ENCODE assay signal across 13 mouse cellular contexts in the genomic region with DNA sequence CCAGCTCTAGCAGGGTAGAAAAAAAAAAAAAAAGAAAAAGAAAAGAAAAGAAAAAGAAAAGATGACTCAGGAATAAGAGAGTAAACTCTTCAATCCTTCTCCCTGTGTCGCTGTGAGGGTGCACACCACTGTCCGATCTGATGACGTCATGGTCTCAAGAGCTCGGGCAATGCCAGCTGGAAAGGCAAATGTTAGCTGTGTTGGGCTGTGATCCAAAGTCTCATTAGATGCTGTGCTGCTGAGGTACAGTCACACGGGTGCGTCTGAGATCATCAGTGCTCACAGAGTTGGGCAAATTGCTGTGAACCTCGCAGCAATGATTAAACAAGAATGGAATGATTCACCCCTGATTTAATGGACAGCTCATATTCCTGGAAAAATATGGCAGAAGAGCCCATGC. TPM values are rescaled to one million over a fixed set of nuclear protein-coding genes. Genes with fewer than 3 reads are reported as not detected.
DNase-seq lines count a peak whose midpoint lies in the region; ATAC-seq and TF ChIP-seq lines count a peak whose summit lies in the region.
"Had no signal": no experiment of that assay in that cellular context is flagged by ENCODE, and none has a peak within 500 bp of the region (broad histone marks: within the 10 kb centered on the region; RNA-seq: fewer than 3 reads in every experiment).

No protein-coding gene starts in this region.

- no peaks in the 10 kb centered on the region for H3K4me1 ChIP-seq in embryonic facial prominence, embryonic 14.5 days (ENCODE audit: control insufficient read depth, insufficient read depth, low read length)
- H3K4me1 ChIP-seq in embryonic facial prominence, embryonic 10.5 days: no peaks in the 10 kb centered on the region
- H3K4me1 ChIP-seq: heart, embryonic 13.5 days had no signal

- no peak overlapping the region for H3K4me3 ChIP-seq in embryonic facial prominence, embryonic 14.5 days (ENCODE audit: low read depth, low read length)
- no peak overlapping the region for H3K4me3 ChIP-seq in embryonic facial prominence, embryonic 10.5 days
- no peak overlapping the region for H3K4me3 ChIP-seq in gastrocnemius, adult 2 months
- H3K4me3 ChIP-seq: erythroblast, embryonic 14.5 days; heart, embryonic 13.5 days had no signal

- H3K27ac ChIP-seq in embryonic facial prominence, embryonic 14.5 days (replicated peaks; ENCODE audit: low read depth, low read length): no peak overlapping the region
- no peak overlapping the region for H3K27ac ChIP-seq in embryonic facial prominence, embryonic 10.5 days (replicated peaks)
- no peak overlapping the region for H3K27ac ChIP-seq in gastrocnemius, adult 2 months
- H3K27ac ChIP-seq: heart, embryonic 13.5 days had no signal

- intact Hi-C loops in gastrocnemius, adult 2 months (cut with DNase I): no loop called here

- no peaks in the 10 kb centered on the region for H3K9me3 ChIP-seq in embryonic facial prominence, embryonic 14.5 days (ENCODE audit: control insufficient read depth, low read length)
- no peaks in the 10 kb centered on the region; the same call in 1 of the 2 replicates for H3K9me3 ChIP-seq in embryonic facial prominence, embryonic 10.5 days

- ATAC-seq in embryonic facial prominence, embryonic 14.5 days (ENCODE audit: low read depth): no peak
- ATAC-seq: lung, postnatal 0 days; midbrain, embryonic 16.5 days had no signal

- H3K36me3 ChIP-seq in embryonic facial prominence, embryonic 14.5 days (ENCODE audit: control insufficient read depth, insufficient read depth, low read length): no peaks in the 10 kb centered on the region
- H3K36me3 ChIP-seq in embryonic facial prominence, embryonic 10.5 days (replicated peaks): no peaks in the 10 kb centered on the region
- H3K36me3 ChIP-seq: heart, embryonic 13.5 days had no signal

- 75% methylated on average over 7 of the region's 7 CpGs for WGBS in embryonic facial prominence, embryonic 14.5 days
- WGBS in embryonic facial prominence, embryonic 10.5 days: 88% methylated on average over 7 of the region's 7 CpGs

- no peak for TF ChIP-seq CTCF in gastrocnemius, adult 2 months (IDR thresholded peaks at IDR 0.05)

- no peak overlapping the region for H3K9ac ChIP-seq in embryonic facial prominence, embryonic 14.5 days (ENCODE audit: low read depth, low read length)
- H3K9ac ChIP-seq: heart, embryonic 13.5 days had no signal

- no peaks in the 10 kb centered on the region for H3K27me3 ChIP-seq in embryonic facial prominence, embryonic 14.5 days (replicated peaks; ENCODE audit: control insufficient read depth, insufficient read depth, low read length)
- no peaks in the 10 kb centered on the region for H3K27me3 ChIP-seq in embryonic facial prominence, embryonic 10.5 days (replicated peaks; ENCODE audit: low read depth, poor library complexity, severe bottlenecking)
- H3K27me3 ChIP-seq: heart, embryonic 13.5 days had no signal

- DNase-seq in embryonic facial prominence, embryonic 14.5 days (ENCODE audit: low spot score): peak; percentile 53
- no peak for DNase-seq in embryonic facial prominence, embryonic 10.5 days (ENCODE audit: low spot score)
- DNase-seq in layer of hippocampus, adult 8-10 months (ENCODE audit: low spot score in 2 of 2): peak; percentile 15 to 18
- no peak for DNase-seq in layer of hippocampus, postnatal 25 days (ENCODE audit: extremely low spot score in 1 of 2, low spot score in 1 of 2)
- DNase-seq in adrenal gland, adult 8-10 months: peak; percentile 26
- DNase-seq in kidney, postnatal 14 days: peak; percentile 38
- no peak for DNase-seq in gastrocnemius, postnatal 25 days
- no peak for DNase-seq in gastrocnemius, adult 2 months
- DNase-seq: cerebellum, adult 8-10 months had no signal

- H3K4me2 ChIP-seq in embryonic facial prominence, embryonic 14.5 days (ENCODE audit: low read depth, low read length): no peak overlapping the region
- H3K4me2 ChIP-seq: heart, embryonic 13.5 days had no signal

RNA-seq across cellular contexts. Expression of a gene that starts 6.1 kb away (rescaled TPM):
- polyA plus RNA-seq in embryonic facial prominence, embryonic 14.5 days (2014; fragmentation: Nextera tagmentation; extraction: Ambion mirVana): 18.8 and 22.5 TPM in 2 replicates
- polyA plus RNA-seq in embryonic facial prominence, embryonic 10.5 days (2016; fragmentation: Nextera tagmentation; extraction: Ambion mirVana): 16.5 and 16.6 TPM in 2 replicates
- total RNA-seq in layer of hippocampus, adult 8-10 months (2022): 10 to 100 TPM; 28.9 to 48.5 (median 41.2) TPM
- 10 to 100 TPM; 38.0 to 41.3 TPM for total RNA-seq in layer of hippocampus, postnatal 25 days (2021)
- 10 to 100 TPM; 58.2 to 83.0 (median 73.1) TPM for total RNA-seq in adrenal gland, adult 8-10 months (2022)
- 10 to 100 TPM; 78.4 to 80.6 TPM for total RNA-seq in gastrocnemius, postnatal 25 days (2021)
- total RNA-seq in gastrocnemius, adult 2 months (2021): 10 to 100 TPM; 56.3 to 98.8 TPM

RNA-seq across cellular contexts. Expression of a gene that starts 37.8 kb away (rescaled TPM):
- 64.7 and 69.9 TPM in 2 replicates for polyA plus RNA-seq in embryonic facial prominence, embryonic 14.5 days (2014; fragmentation: Nextera tagmentation; extraction: Ambion mirVana)
- 116 and 119 TPM in 2 replicates for polyA plus RNA-seq in embryonic facial prominence, embryonic 10.5 days (2016; fragmentation: Nextera tagmentation; extraction: Ambion mirVana)
- 10 to 100 TPM; 34.6 to 44.5 (median 37.9) TPM for total RNA-seq in layer of hippocampus, adult 8-10 months (2022)
- total RNA-seq in layer of hippocampus, postnatal 25 days (2021): 10 to 100 TPM; 31.4 to 38.7 TPM
- total RNA-seq in adrenal gland, adult 8-10 months (2022): 10 to 100 TPM; 30.6 to 50.0 (median 36.0) TPM
- 10 to 100 TPM; 15.9 to 17.8 TPM for total RNA-seq in gastrocnemius, postnatal 25 days (2021)
- 10 to 100 TPM; 21.2 to 24.9 TPM for total RNA-seq in gastrocnemius, adult 2 months (2021)

Comparison
In these comparisons a context has a peak if more than half of its experiments do, and no peak if none do; other contexts are left out.
1. DNase-seq: peak in embryonic facial prominence, embryonic 14.5 days (single experiment), layer of hippocampus, adult 8-10 months (2 of 2), adrenal gland, adult 8-10 months (single experiment) and kidney, postnatal 14 days (single experiment); none in embryonic facial prominence, embryonic 10.5 days (single experiment), layer of hippocampus, postnatal 25 days (0 of 2), gastrocnemius, postnatal 25 days (single experiment) and gastrocnemius, adult 2 months (single experiment).